Mouse (Mus musculus): ENCODE data around the gene Olfr1386.

DNA sequence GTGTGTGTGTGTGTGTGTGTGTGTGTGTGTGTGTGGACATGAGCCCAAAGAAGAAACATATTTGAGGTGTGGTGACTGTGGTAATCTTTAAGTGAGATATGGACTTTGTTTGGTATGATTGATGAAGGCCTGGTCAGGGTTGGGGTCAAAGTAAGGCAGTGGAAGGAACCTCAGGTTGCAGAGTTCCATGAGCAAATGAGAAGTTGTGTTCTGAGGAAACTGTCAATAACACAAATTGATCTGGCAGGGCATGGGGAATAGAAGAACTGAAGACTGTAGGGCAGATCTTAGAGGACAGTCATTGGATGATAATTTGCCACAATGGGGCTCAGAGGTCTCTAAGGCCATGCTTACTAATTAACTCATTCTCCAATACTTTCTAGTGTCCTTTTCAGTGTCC, 54.5 kb downstream of the Olfr1386 start, which contains the start of gene Olfr1383:
- TF ChIP-seq CTCF (IDR thresholded peaks at IDR 0.05; ENCODE audit: low read depth, low read length) = no peak
- TF ChIP-seq GATA2 (IDR thresholded peaks at IDR 0.05; ENCODE audit: borderline replicate concordance, low read depth, low read length) = no peak
- TF ChIP-seq GATA1 (IDR thresholded peaks at IDR 0.05; ENCODE audit: borderline replicate concordance, low read length) = no peak
- TF ChIP-seq TAL1 (conservative IDR thresholded peaks at IDR 0.05; ENCODE audit: low read depth, low read length) = no peak

Measured in G1E (cell line).